Mouse (Mus musculus) heart, adult 2 months (tissue): ENCODE data around the gene Gnb5.

ENCODE experiments used
- CTCF ChIP-seq: fragments of 200-600 bp; IDR thresholded peaks from 2 replicates; pipeline ENCODE4 v1.8.1; 2022; ENCODE audit warnings: antibody characterized with exemption, mild to moderate bottlenecking, moderate library complexity
- EP300 ChIP-seq: fragments of 200-500 bp; IDR thresholded peaks from 2 replicates; pipeline ENCODE4 v1.6.1; 2011; ENCODE audit warnings: low read depth, low read length, control low read depth; ENCODE audit not compliant: insufficient read depth
- POLR2A ChIP-seq: fragments of 200-500 bp; IDR thresholded peaks from 2 replicates; pipeline ENCODE4 v1.6.1; 2011; ENCODE audit warnings: mild to moderate bottlenecking, low read depth, low read length, control low read depth; ENCODE audit not compliant: insufficient read depth

GRCm38 (mm10) chr9:75306126-75306898 lies at the start of gene Gnb5:
- TF ChIP-seq POLR2A (no peak), CTCF (no peak), EP300 (no peak)
